9 mouse cellular contexts compared by ENCODE assay signal in the genomic region with DNA sequence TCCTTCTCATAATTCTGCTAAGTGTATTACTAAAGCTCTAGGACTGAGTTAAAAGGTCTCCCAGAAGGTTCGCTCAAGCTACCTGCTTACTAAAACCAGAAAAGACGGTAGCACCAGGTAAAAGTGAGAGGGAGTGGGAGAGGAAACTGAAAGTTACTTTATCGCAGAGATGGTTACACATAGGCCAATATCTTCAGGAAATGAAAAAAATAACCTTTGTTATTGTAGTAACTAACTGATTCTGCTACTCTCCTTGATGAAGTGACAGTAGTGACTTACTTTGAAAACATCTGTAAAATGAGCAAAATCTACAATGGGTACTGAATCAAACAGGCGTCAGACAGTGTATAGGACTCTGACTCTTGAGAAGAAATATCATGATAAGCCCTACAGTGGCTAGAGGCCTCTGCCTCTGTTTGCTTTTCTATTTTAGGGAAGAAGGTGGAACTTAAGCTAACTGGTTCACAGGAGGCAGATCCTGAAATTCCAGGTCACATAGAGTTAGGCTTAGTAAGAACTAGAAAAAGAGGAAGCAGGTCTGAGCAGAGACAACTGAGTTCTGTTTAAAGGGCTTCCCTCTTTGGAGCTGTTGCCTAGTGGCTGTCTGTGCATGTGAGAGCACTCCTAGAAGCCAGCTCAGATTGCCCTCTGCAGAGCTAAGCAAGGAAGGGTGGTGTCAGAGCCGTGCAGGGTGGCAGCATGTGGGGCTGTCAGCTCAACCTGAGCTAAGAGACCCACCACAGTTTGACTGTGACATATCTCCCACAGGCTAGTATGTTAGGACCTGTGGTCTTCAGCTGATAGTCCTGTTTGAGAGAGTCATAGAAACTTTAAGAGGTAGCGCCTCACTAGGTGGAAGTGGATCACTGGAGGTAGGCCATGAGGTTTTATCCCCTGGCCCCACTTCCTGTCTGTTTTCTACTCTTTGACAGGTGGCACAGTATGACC.
DNase-seq lines count a peak whose midpoint lies in the region; ATAC-seq and TF ChIP-seq lines count a peak whose summit lies in the region.
"Had no signal": no experiment of that assay in that cellular context is flagged by ENCODE, and none has a peak within 500 bp of the region (broad histone marks: within the 10 kb centered on the region; RNA-seq: fewer than 3 reads in every experiment).

No protein-coding gene starts in this region.

- H3K9me3 ChIP-seq in liver, embryonic 14.5 days (ENCODE audit: control insufficient read depth, low read length) = no peaks in the 10 kb centered on the region
- no peaks in the 10 kb centered on the region for H3K9me3 ChIP-seq in forebrain, embryonic 14.5 days (replicated peaks; ENCODE audit: control insufficient read depth, low read length)
- H3K9me3 ChIP-seq in hindbrain, embryonic 12.5 days (replicated peaks) = no peaks in the 10 kb centered on the region
- H3K9me3 ChIP-seq: embryonic facial prominence, embryonic 15.5 days; midbrain, embryonic 13.5 days had no signal

- H3K4me3 ChIP-seq in liver, embryonic 14.5 days (ENCODE audit: insufficient read depth in 1 of 2, low read depth in 2 of 2, low read length in 2 of 2) = no peak overlapping the region
- H3K4me3 ChIP-seq in small intestine, adult 2 months (ENCODE audit: low read depth, low read length) = no peak overlapping the region
- no peak overlapping the region for H3K4me3 ChIP-seq in forebrain, embryonic 14.5 days (ENCODE audit: low read depth, low read length)
- H3K4me3 ChIP-seq in hindbrain, embryonic 12.5 days = no peak overlapping the region
- H3K4me3 ChIP-seq: embryonic facial prominence, embryonic 15.5 days; midbrain, embryonic 13.5 days had no signal

- no peaks in the 10 kb centered on the region for H3K36me3 ChIP-seq in liver, embryonic 14.5 days (replicated peaks; ENCODE audit: control insufficient read depth, insufficient read depth, low read depth)
- no peaks in the 10 kb centered on the region for H3K36me3 ChIP-seq in small intestine, adult 2 months (ENCODE audit: control insufficient read depth, insufficient read depth, low read length)
- peaks cover 2% of the 10 kb centered on the region; the same call in 1 of the 2 replicates for H3K36me3 ChIP-seq in forebrain, embryonic 14.5 days (ENCODE audit: control insufficient read depth, insufficient read depth, low read length)
- H3K36me3 ChIP-seq in hindbrain, embryonic 12.5 days = peaks cover 8% of the 10 kb centered on the region

- no peaks in the 10 kb centered on the region for H3K27me3 ChIP-seq in liver, embryonic 14.5 days (ENCODE audit: control insufficient read depth, insufficient read depth, low read length)
- H3K27me3 ChIP-seq in small intestine, adult 2 months (ENCODE audit: control insufficient read depth, insufficient read depth, low read length) = no peaks in the 10 kb centered on the region
- no peaks in the 10 kb centered on the region for H3K27me3 ChIP-seq in forebrain, embryonic 14.5 days (replicated peaks; ENCODE audit: control insufficient read depth, insufficient read depth, low read length)
- no peaks in the 10 kb centered on the region for H3K27me3 ChIP-seq in hindbrain, embryonic 12.5 days
- H3K27me3 ChIP-seq: embryonic facial prominence, embryonic 15.5 days; midbrain, embryonic 13.5 days had no signal

- no peak for TF ChIP-seq POLR2A in small intestine, adult 2 months (IDR thresholded peaks at IDR 0.05; ENCODE audit: low read depth, low read length)

- H3K4me2 ChIP-seq in liver, embryonic 14.5 days (ENCODE audit: low read depth) = no peak overlapping the region
- no peak overlapping the region for H3K4me2 ChIP-seq in forebrain, embryonic 14.5 days (ENCODE audit: low read length)
- H3K4me2 ChIP-seq in hindbrain, embryonic 12.5 days (replicated peaks) = no peak overlapping the region
- H3K4me2 ChIP-seq: embryonic facial prominence, embryonic 15.5 days; midbrain, embryonic 13.5 days had no signal

- TF ChIP-seq EP300 in liver, embryonic 14.5 days (IDR thresholded peaks at IDR 0.05; ENCODE audit: low read depth) = no peak

- 43% methylated on average over 6 of the region's 6 CpGs for WGBS in liver, embryonic 14.5 days (ENCODE audit: insufficient replicate concordance)
- WGBS in small intestine, adult 2 months = 30% methylated on average over 6 of the region's 6 CpGs
- WGBS in forebrain, embryonic 14.5 days = 95% methylated on average over 6 of the region's 6 CpGs
- WGBS in hindbrain, embryonic 12.5 days = 92% methylated on average over 6 of the region's 6 CpGs

- DNase-seq in CD4-positive helper T cell, adult 2 months (ENCODE audit: low read depth, low spot score) = peak; percentile 56
- peak in 1 of 3 experiments; percentile 13 for DNase-seq in liver, embryonic 14.5 days (ENCODE audit: low read depth in 3 of 3, low spot score in 3 of 3)
- no peak for DNase-seq in embryo, embryonic 10 days (ENCODE audit: low spot score)
- no peak for DNase-seq in forebrain, embryonic 14.5 days (ENCODE audit: low spot score)

- no peak overlapping the region for H3K27ac ChIP-seq in liver, embryonic 14.5 days
- H3K27ac ChIP-seq in small intestine, adult 2 months (ENCODE audit: insufficient read depth, low read depth, low read length) = peak overlapping the region; percentile 72
- no peak overlapping the region for H3K27ac ChIP-seq in forebrain, embryonic 14.5 days (ENCODE audit: low read depth, low read length)
- no peak overlapping the region for H3K27ac ChIP-seq in hindbrain, embryonic 12.5 days
- H3K27ac ChIP-seq: embryonic facial prominence, embryonic 15.5 days; midbrain, embryonic 13.5 days had no signal

- TF ChIP-seq CTCF in liver, embryonic 14.5 days (IDR thresholded peaks at IDR 0.05; ENCODE audit: low read depth) = no peak
- no peak for TF ChIP-seq CTCF in small intestine, adult 2 months (IDR thresholded peaks at IDR 0.05; ENCODE audit: extremely low read depth, insufficient read length, insufficient replicate concordance, low read depth, low read length)

- peaks cover 11 to 35% of the 10 kb centered on the region in 2 experiments for H3K4me1 ChIP-seq in liver, embryonic 14.5 days (replicated peaks; ENCODE audit: control insufficient read depth in 2 of 2, insufficient read depth in 2 of 2, low read length in 1 of 2)
- H3K4me1 ChIP-seq in small intestine, adult 2 months (ENCODE audit: control insufficient read depth, insufficient read depth, insufficient read length, low read length) = peaks cover 20% of the 10 kb centered on the region
- H3K4me1 ChIP-seq in forebrain, embryonic 14.5 days (ENCODE audit: control insufficient read depth, insufficient read depth, low read length) = no peaks in the 10 kb centered on the region
- no peaks in the 10 kb centered on the region for H3K4me1 ChIP-seq in hindbrain, embryonic 12.5 days
- H3K4me1 ChIP-seq: embryonic facial prominence, embryonic 15.5 days; midbrain, embryonic 13.5 days had no signal

- ATAC-seq in activated CD4-positive, CD25-positive, alpha-beta regulatory T cell, adult 4 months = peak; percentile 57
- peak; percentile 47 for ATAC-seq in liver, embryonic 14.5 days (ENCODE audit: insufficient read depth)
- ATAC-seq in forebrain, embryonic 14.5 days = no peak
- no peak for ATAC-seq in hindbrain, embryonic 12.5 days (ENCODE audit: low FRiP score)
- ATAC-seq: midbrain, embryonic 13.5 days had no signal

- H3K9ac ChIP-seq in liver, embryonic 14.5 days (replicated peaks) = no peak overlapping the region
- no peak overlapping the region for H3K9ac ChIP-seq in forebrain, embryonic 14.5 days (ENCODE audit: low read length)
- H3K9ac ChIP-seq in hindbrain, embryonic 12.5 days = no peak overlapping the region
- H3K9ac ChIP-seq: embryonic facial prominence, embryonic 15.5 days; midbrain, embryonic 13.5 days had no signal

Comparison
In these comparisons a context has a peak if more than half of its experiments do, and no peak if none do; other contexts are left out.
1. ATAC-seq: peak in activated CD4-positive, CD25-positive, alpha-beta regulatory T cell, adult 4 months (single experiment) and liver, embryonic 14.5 days (single experiment); none in forebrain, embryonic 14.5 days (single experiment) and hindbrain, embryonic 12.5 days (single experiment).